Mouse (Mus musculus): ENCODE results near the gene Zbtb37.

Gene Zbtb37

DNA sequence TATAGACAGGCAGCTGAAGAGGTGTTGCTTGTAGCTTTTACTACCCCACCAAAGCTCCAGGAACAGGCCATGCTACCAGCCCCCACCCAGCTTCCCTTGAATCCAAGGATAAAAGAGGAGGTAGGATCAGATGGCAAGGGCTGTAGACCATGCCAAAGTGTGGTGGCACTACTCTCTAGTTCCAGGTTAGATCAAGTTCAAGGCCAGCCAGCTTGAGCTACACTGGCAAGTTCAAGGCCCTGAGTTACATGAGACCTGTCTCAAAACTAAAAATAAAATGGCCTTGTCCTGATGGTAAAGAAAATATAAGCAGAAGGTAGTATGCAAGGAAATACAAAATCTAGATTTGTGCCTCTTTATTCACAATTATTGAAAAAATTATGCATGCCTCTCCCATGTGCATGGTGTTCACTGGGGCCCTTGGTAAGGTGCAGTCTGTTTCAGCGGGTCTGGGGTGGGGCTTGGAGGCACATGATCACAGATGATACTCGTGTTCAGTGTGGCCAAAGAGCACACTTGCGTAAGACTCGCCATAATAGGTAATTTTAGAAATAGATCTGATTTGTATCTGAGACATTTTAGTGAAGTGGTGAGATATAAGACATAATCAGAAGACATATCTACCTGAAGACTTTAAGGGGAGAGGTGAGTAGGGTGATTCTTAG, 56.4 kb downstream of the Zbtb37 start, which contains the start of gene Serpinc1:
Gene Serpinc1, plus strand, starts transcription at position 515 of the 665 bp plus-strand sequence.
- no peak for DNase-seq (ENCODE audit: low spot score)

DNA sequence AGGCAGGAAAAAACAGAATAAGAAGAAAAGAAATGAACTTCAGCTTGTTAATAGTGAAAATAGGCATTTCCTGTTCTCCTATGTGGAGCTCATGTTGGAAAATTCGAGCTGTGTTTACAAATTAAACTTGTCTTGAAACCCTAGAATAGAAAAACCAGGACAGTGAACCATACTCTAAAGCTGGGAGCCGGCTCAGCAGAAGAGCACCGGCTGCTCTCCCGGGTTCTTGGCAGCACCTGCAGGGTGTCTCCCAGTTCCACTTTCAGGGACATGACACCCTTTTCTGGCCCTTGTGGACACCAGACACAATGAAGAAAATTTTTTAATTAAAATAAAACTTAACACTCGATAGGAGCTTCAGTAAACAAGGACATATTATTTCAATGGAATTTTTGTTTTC, 66.0 kb downstream of the Zbtb37 start:
- DNase-seq (ENCODE audit: low spot score): no peak

DNA sequence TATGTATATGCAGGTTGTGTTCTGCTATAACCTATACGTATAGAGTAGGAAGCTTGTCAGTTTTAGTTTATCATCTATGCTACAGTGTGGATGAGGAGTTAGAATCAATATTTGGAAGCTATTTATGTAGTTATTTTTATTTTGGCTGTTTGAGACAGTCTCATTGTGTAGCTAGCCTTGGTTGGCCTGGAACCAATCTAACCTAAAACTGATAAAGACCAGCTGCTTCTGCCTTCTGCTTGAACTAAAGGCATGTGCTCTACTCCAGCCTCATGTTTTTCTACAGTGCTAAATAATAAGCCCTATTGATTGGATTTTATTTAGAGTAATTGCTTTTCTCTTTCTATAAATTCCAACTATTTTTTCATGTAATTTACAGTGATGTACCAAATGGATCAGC, 67.4 kb downstream of the Zbtb37 start:
- no peak for DNase-seq (ENCODE audit: low spot score)

DNA sequence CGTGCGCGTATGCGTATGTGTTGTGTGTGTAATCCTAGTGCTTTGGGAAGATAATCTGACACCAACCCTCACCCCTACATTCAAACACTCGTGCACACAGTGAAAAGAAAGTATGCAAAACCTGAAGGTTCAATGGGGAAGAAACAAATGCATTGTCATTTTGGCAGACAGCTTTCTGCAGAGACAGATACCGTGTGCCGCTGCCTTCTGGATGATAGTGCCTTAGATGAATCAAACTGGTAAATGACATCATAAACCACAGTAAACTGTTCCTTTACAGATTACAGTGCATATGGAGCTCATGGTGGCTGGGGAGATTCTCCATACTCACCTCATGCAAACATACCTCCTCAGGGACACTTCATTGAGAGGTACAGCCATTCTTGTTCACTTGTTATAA, 71.5 kb downstream of the Zbtb37 start:
- DNase-seq (ENCODE audit: low spot score): no peak
